Mouse (Mus musculus): ENCODE measurements around the gene Sema4g.

DNA sequence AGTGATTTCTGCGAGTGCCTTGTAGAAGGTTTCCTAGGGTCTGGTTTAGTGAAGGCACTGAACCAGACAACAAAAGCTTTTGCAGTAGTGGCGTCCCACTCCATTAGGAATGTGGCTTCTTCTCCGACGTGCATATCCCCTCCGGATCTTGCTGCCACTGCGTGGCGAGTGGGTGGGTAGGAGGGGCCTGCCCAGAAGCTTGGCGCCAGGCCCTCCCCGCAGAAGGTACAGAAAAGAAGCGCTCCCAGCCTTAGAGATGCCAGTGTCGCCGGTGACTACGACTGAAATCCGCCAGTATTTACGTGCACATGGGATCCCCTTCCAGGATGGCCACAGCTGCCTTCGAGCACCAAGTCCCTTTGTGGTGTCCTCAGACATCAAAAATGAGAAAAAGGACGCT lies 18.1 kb downstream of the Sema4g start:
- TF ChIP-seq POLR2A (IDR thresholded peaks at IDR 0.05; ENCODE audit: low read depth, low read length) (no peak), CTCF (conservative IDR thresholded peaks at IDR 0.05; ENCODE audit: insufficient read depth, insufficient read length, low read depth, low read length) (no peak)

Data from kidney, adult 2 months (tissue).